Mouse (Mus musculus) left cerebral cortex, adult 11 months (tissue): Measurements from ENCODE around the gene Mapt.
"Not testable (repeated sequence)": the region's sequence is repeated elsewhere in the genome, so short reads cannot be mapped to it uniquely, and the experiment has no call there.

ENCODE experiments used
- DNase-seq: peaks from one replicate; pipeline ENCODE4 v3.0.0; 2022; ENCODE audit warnings: low spot score

Gene Mapt

GRCm38 (mm10) chr11:104233574-104234206, 2.5 kb downstream of the Mapt start:
- DNase-seq, result no peak

GRCm38 (mm10) chr11:104234680-104235079, 3.5 kb downstream of the Mapt start:
- no peak for DNase-seq

GRCm38 (mm10) chr11:104235881-104236280, 4.7 kb downstream of the Mapt start:
- no peak for DNase-seq

- DNase-seq, result no peak
These were observed 6.0 kb downstream of the Mapt start for GRCm38 (mm10) chr11:104237226-104237625.

- DNase-seq, result no peak
These were observed 7.0 kb downstream of the Mapt start for GRCm38 (mm10) chr11:104237958-104238747.

- not testable (repeated sequence) for DNase-seq
These were observed 14.3 kb downstream of the Mapt start for GRCm38 (mm10) chr11:104245478-104245877.

GRCm38 (mm10) chr11:104246171-104246694, 15.0 kb downstream of the Mapt start:
- DNase-seq, result no peak

- no peak for DNase-seq
These were observed 16.0 kb downstream of the Mapt start for GRCm38 (mm10) chr11:104247141-104247717.

GRCm38 (mm10) chr11:104249420-104249819, 18.2 kb downstream of the Mapt start:
- DNase-seq, result no peak

- no peak for DNase-seq
These were observed 19.9 kb downstream of the Mapt start for GRCm38 (mm10) chr11:104251121-104251520.

GRCm38 (mm10) chr11:104252094-104252493, 20.9 kb downstream of the Mapt start:
- no peak for DNase-seq

- DNase-seq, result no peak
These were observed 23.3 kb downstream of the Mapt start for GRCm38 (mm10) chr11:104254408-104255039.

GRCm38 (mm10) chr11:104256179-104256578, 25.0 kb downstream of the Mapt start:
- DNase-seq, result no peak

- DNase-seq, result no peak
These were observed 27.8 kb downstream of the Mapt start for GRCm38 (mm10) chr11:104258991-104259390.

GRCm38 (mm10) chr11:104264683-104265082, 33.5 kb downstream of the Mapt start:
- DNase-seq, result no peak

GRCm38 (mm10) chr11:104265669-104266068, 34.5 kb downstream of the Mapt start:
- DNase-seq, result no peak

- no peak for DNase-seq
These were observed 36.2 kb downstream of the Mapt start for GRCm38 (mm10) chr11:104267380-104267779.

GRCm38 (mm10) chr11:104269385-104269822, 38.2 kb downstream of the Mapt start:
- DNase-seq, result no peak

GRCm38 (mm10) chr11:104270452-104270851, 39.3 kb downstream of the Mapt start:
- DNase-seq, result no peak

GRCm38 (mm10) chr11:104270876-104271275, 39.7 kb downstream of the Mapt start:
- no peak for DNase-seq

GRCm38 (mm10) chr11:104271876-104272275, 40.7 kb downstream of the Mapt start:
- no peak for DNase-seq

GRCm38 (mm10) chr11:104272352-104272751, 41.2 kb downstream of the Mapt start:
- DNase-seq, result peak; percentile 83
